ENCODE assay signal across 27 mouse cellular contexts in genomic region chr19:23988166-23988565, GRCm38 (mm10). TPM values are rescaled to one million over a fixed set of nuclear protein-coding genes. Genes with fewer than 3 reads are reported as not detected.
"Had no signal": no experiment of that assay in that cellular context is flagged by ENCODE, and none has a peak within 500 bp of the region (broad histone marks: within the 10 kb centered on the region; RNA-seq: fewer than 3 reads in every experiment).

No protein-coding gene starts in this region.

- H3K36me3 ChIP-seq: embryonic facial prominence, embryonic 10.5 days; embryonic facial prominence, embryonic 12.5 days; embryonic facial prominence, embryonic 13.5 days; embryonic facial prominence, embryonic 15.5 days; forebrain, embryonic 10.5 days; forebrain, embryonic 12.5 days; forebrain, embryonic 15.5 days had no signal

- H3K4me1 ChIP-seq: embryonic facial prominence, embryonic 10.5 days; embryonic facial prominence, embryonic 12.5 days; embryonic facial prominence, embryonic 13.5 days; embryonic facial prominence, embryonic 15.5 days; forebrain, embryonic 10.5 days; forebrain, embryonic 12.5 days; forebrain, embryonic 13.5 days; forebrain, embryonic 15.5 days had no signal

- DNase-seq: cerebellum, adult 2 months; cerebellum, adult 8-10 months; cerebellum, adult 9-10 months; cerebellum, adult 9-11 months; cerebellum, postnatal 10 days; cerebellum, postnatal 14 days; cerebellum, postnatal 25 days; cerebellum, postnatal 36 days; embryo, embryonic 11 days; forebrain, postnatal 0 days; gastrocnemius, adult 2 months; gastrocnemius, postnatal 10 days; gastrocnemius, postnatal 14 days; gastrocnemius, postnatal 25 days; gastrocnemius, postnatal 36 days; heart, adult 2 months had no signal

- H3K27ac ChIP-seq: embryonic facial prominence, embryonic 10.5 days; embryonic facial prominence, embryonic 12.5 days; embryonic facial prominence, embryonic 13.5 days; embryonic facial prominence, embryonic 15.5 days; forebrain, embryonic 10.5 days; forebrain, embryonic 12.5 days; forebrain, embryonic 13.5 days; forebrain, embryonic 15.5 days had no signal

- H3K27me3 ChIP-seq: embryonic facial prominence, embryonic 12.5 days; embryonic facial prominence, embryonic 13.5 days; embryonic facial prominence, embryonic 15.5 days; forebrain, embryonic 12.5 days; forebrain, embryonic 13.5 days; forebrain, embryonic 15.5 days had no signal

- H3K4me3 ChIP-seq: embryonic facial prominence, embryonic 10.5 days; embryonic facial prominence, embryonic 12.5 days; embryonic facial prominence, embryonic 13.5 days; embryonic facial prominence, embryonic 15.5 days; erythroblast, embryonic 14.5 days; forebrain, embryonic 10.5 days; forebrain, embryonic 12.5 days; forebrain, embryonic 13.5 days; forebrain, embryonic 15.5 days; gastrocnemius, adult 2 months; heart, adult 2 months had no signal

- H3K9me3 ChIP-seq: embryonic facial prominence, embryonic 10.5 days; embryonic facial prominence, embryonic 12.5 days; embryonic facial prominence, embryonic 13.5 days; embryonic facial prominence, embryonic 15.5 days; forebrain, embryonic 10.5 days; forebrain, embryonic 12.5 days; forebrain, embryonic 13.5 days; forebrain, embryonic 15.5 days had no signal

RNA-seq across cellular contexts. Expression of gene Fam189a2, which starts 42.7 kb away (rescaled TPM):
- total RNA-seq: common myeloid progenitor, adult 5-6 weeks; granulocyte monocyte progenitor cell, adult 5-6 weeks had no signal
- polyA plus RNA-seq: erythroblast, embryonic 14.5 days had no signal
